Mouse (Mus musculus): ENCODE data around the gene Gm20388. TPM values are rescaled to one million over a fixed set of nuclear protein-coding genes. Genes with fewer than 3 reads are reported as not detected.
"Not testable (repeated sequence)": the region's sequence is repeated elsewhere in the genome, so short reads cannot be mapped to it uniquely, and the experiment has no call there.

The Gm20388 gene
- polyA plus RNA-seq, 1 experiment from 2014 or later = not detected

DNA sequence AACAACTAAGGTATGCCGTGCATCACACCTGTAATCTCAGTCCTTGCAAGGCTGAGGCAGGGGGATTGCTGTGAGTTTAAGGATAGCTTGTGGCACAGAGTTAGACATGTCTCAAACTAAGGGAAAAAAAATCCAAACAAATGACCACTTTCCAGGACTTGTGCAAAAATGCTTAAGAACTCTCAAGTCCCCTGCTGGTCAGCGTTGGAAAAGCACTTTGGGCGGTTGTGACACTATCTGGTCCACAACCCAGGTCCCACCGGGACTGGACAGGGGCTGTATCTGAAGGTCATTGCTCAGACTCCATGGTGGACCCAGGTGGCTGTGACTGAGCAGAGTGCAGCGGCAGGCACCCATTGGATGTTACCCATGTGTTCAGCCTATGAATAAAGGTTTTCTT, 1219.9 kb downstream of the Gm20388 start:
- peaks cover 42% of the 10 kb centered on the region for H3K4me1 ChIP-seq
- no peak overlapping the region for H3K4me3 ChIP-seq
- peaks cover 58% of the 10 kb centered on the region for H3K27me3 ChIP-seq (replicated peaks)
- no peaks in the 10 kb centered on the region for H3K9me3 ChIP-seq
- H3K36me3 ChIP-seq = no peaks in the 10 kb centered on the region
- ATAC-seq (ENCODE audit: extremely low read depth, insufficient number of reproducible peaks, low FRiP score, low TSS enrichment) = no peak
- H3K27ac ChIP-seq (replicated peaks) = no peak overlapping the region
- 32% methylated on average over 5 of the region's 5 CpGs for WGBS
- H3K4me2 ChIP-seq = no peak overlapping the region
- H3K9ac ChIP-seq = no peak overlapping the region

- H3K36me3 ChIP-seq = peaks cover 14% of the 10 kb centered on the region
- H3K4me3 ChIP-seq = no peak overlapping the region
- H3K4me1 ChIP-seq = peaks cover 23% of the 10 kb centered on the region
- ATAC-seq (ENCODE audit: extremely low read depth, insufficient number of reproducible peaks, low FRiP score, low TSS enrichment) = no peak
- H3K9me3 ChIP-seq = peaks cover 11% of the 10 kb centered on the region; the same call in 1 of the 2 replicates
- H3K4me2 ChIP-seq = no peak overlapping the region
- H3K27ac ChIP-seq (replicated peaks) = no peak overlapping the region
- no peak overlapping the region for H3K9ac ChIP-seq
- WGBS = 74% methylated on average over 5 of the region's 5 CpGs
- peaks cover 32% of the 10 kb centered on the region for H3K27me3 ChIP-seq (replicated peaks)
Observed at GRCm38 (mm10) chr8:121132961-121133513, 1222.4 kb downstream of the Gm20388 start.

GRCm38 (mm10) chr8:121134102-121134501, 1223.5 kb downstream of the Gm20388 start:
- no peak for ATAC-seq (ENCODE audit: extremely low read depth, insufficient number of reproducible peaks, low FRiP score, low TSS enrichment)

DNA sequence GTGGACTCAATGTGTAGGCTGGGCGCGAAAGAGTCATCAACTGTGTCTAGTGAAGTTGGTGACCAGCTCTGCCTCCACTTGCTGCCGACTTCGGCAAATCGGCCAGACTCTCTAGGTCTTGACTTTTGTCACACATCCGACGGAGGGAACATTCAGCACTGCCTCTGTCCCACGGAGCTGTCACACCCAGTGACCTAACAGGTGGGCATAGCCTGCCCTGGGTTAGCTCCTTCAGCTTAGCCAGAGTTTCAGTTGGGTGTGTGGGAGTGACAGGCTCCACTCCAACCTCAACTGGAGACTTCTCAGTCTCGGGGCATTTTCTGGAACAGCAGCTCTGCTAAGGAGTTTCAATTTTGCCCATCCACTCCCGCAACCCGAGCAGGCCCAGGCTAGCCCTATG, 1223.9 kb downstream of the Gm20388 start:
- Histone ChIP-seq H3K9me3 (peaks cover 16% of the 10 kb centered on the region; the same call in 1 of the 2 replicates), H3K27me3 (replicated peaks) (peaks cover 18% of the 10 kb centered on the region), H3K36me3 (peaks cover 21% of the 10 kb centered on the region), H3K4me1 (peaks cover 10% of the 10 kb centered on the region), H3K4me2 (no peak overlapping the region), H3K9ac (no peak overlapping the region), H3K27ac (replicated peaks) (no peak overlapping the region), H3K4me3 (no peak overlapping the region)
- WGBS = 83% methylated on average over 11 of the region's 11 CpGs
- no peak for ATAC-seq (ENCODE audit: extremely low read depth, insufficient number of reproducible peaks, low FRiP score, low TSS enrichment)

More at GRCm38 (mm10) chr8:121134102-121134501, 1223.5 kb downstream of the Gm20388 start:
- Histone ChIP-seq H3K27me3 (replicated peaks) (peaks cover 22% of the 10 kb centered on the region), H3K27ac (replicated peaks) (no peak overlapping the region), H3K4me3 (no peak overlapping the region), H3K9ac (no peak overlapping the region), H3K4me2 (no peak overlapping the region), H3K9me3 (peaks cover 16% of the 10 kb centered on the region; the same call in 1 of the 2 replicates), H3K36me3 (peaks cover 21% of the 10 kb centered on the region), H3K4me1 (peaks cover 13% of the 10 kb centered on the region)
- 86% methylated on average over 10 of the region's 10 CpGs for WGBS

DNA sequence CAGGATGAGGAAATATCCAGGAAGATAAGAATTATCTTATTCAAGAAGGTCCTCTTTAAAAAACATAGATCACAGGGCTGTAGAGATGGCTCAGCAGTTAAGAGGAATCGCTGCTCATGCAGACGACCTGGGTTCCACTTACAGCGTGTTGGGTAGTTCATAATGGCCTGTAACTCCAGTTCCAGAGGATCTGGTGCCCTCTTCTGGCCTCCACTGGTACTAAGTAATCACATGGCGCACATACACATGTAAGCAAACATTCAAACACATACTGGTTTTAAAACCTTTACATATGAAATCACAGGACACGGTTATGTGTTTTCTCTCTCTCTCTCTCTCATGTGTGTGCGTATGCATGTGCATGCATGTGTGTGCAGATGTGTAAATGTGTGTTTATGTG, 1226.2 kb downstream of the Gm20388 start:
- 83% methylated on average over 6 of the region's 6 CpGs for WGBS

GRCm38 (mm10) chr8:121145457-121146134, 1235.0 kb downstream of the Gm20388 start:
- H3K4me2 ChIP-seq; H3K4me3 ChIP-seq; ATAC-seq (ENCODE audit: extremely low read depth, insufficient number of reproducible peaks, low FRiP score, low TSS enrichment); H3K36me3 ChIP-seq; H3K9ac ChIP-seq; H3K27ac ChIP-seq (replicated peaks); H3K9me3 ChIP-seq: not testable (repeated sequence)
- WGBS = 70% methylated on average over 5 of the region's 6 CpGs
- Histone ChIP-seq H3K27me3 (replicated peaks) (peaks cover 29% of the 10 kb centered on the region), H3K4me1 (peaks cover 12% of the 10 kb centered on the region)

More for the DNA sequence above, 1226.2 kb downstream of the Gm20388 start:
- H3K4me2 ChIP-seq = no peak overlapping the region
- peaks cover 16% of the 10 kb centered on the region; the same call in 1 of the 2 replicates for H3K9me3 ChIP-seq
- no peak for ATAC-seq (ENCODE audit: extremely low read depth, insufficient number of reproducible peaks, low FRiP score, low TSS enrichment)
- peaks cover 4% of the 10 kb centered on the region; the same call in 1 of the 2 replicates for H3K27me3 ChIP-seq (replicated peaks)
- no peak overlapping the region for H3K27ac ChIP-seq (replicated peaks)
- no peak overlapping the region for H3K9ac ChIP-seq
- peaks cover 10% of the 10 kb centered on the region for H3K4me1 ChIP-seq
- H3K36me3 ChIP-seq = peaks cover 21% of the 10 kb centered on the region
- no peak overlapping the region for H3K4me3 ChIP-seq

DNA sequence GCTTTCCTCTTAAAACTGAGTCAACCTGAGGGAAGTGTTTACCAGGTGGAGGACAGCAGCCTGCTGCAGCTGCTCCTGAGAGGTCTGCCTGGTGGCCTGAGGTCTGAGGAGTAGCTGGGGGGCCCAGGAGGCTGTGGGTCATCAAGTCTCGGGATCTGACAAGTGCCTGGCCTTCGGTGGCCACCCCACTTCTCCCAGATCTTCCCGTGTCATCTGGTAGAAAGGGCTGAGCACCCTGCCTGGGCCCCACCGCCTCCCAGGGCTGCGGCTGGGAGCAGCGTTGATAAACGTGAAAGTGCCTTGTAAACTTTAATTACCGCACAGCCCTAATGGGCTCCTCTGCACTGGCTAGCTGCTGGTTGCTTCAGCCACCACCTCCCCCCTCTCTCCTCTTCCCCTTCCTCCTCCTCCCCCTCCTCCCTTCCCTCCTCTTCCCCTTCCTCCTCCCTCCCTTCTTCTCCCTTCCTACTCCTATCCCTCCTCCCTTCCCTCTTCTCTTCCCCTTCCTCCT, 1238.0 kb downstream of the Gm20388 start:
- H3K9me3 ChIP-seq = no peaks in the 10 kb centered on the region
- H3K4me2 ChIP-seq = no peak overlapping the region
- no peak overlapping the region for H3K27ac ChIP-seq (replicated peaks)
- H3K9ac ChIP-seq = peak overlapping the region; percentile 25; the same call in 1 of the 2 replicates
- ATAC-seq (ENCODE audit: extremely low read depth, insufficient number of reproducible peaks, low FRiP score, low TSS enrichment) = no peak
- 15% methylated on average over 8 of the region's 8 CpGs for WGBS
- no peaks in the 10 kb centered on the region for H3K36me3 ChIP-seq
- H3K4me1 ChIP-seq = peaks cover 22% of the 10 kb centered on the region
- H3K27me3 ChIP-seq (replicated peaks) = peaks cover 8% of the 10 kb centered on the region
- H3K4me3 ChIP-seq = no peak overlapping the region

DNA sequence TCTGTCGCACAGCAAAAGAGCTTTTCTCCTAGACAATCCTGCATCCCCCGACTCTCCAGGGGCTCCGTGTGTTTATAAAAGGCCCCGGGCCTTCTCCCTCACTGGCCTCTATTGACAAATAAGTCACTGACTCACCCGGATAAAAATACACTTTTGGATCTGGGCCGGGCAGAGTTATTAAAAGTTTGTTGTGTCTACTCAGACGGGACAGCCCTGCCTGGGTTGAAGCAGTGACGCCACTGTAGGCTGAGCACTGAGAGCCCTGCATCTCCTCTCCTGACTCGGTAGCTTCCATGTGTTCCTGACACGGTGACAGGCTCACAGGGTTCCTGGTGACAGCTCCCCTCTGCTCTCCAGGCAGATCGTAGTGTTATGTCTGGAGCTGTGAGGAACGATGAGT, 1241.8 kb downstream of the Gm20388 start:
- peak overlapping the region; percentile 26 for H3K4me2 ChIP-seq
- no peak overlapping the region for H3K9ac ChIP-seq
- 20% methylated on average over 12 of the region's 12 CpGs for WGBS
- no peak overlapping the region for H3K4me3 ChIP-seq
- H3K9me3 ChIP-seq = no peaks in the 10 kb centered on the region
- peaks cover 20% of the 10 kb centered on the region for H3K4me1 ChIP-seq
- peaks cover 5% of the 10 kb centered on the region; the same call in 1 of the 2 replicates for H3K27me3 ChIP-seq (replicated peaks)
- H3K36me3 ChIP-seq = no peaks in the 10 kb centered on the region
- no peak for ATAC-seq (ENCODE audit: extremely low read depth, insufficient number of reproducible peaks, low FRiP score, low TSS enrichment)
- H3K27ac ChIP-seq (replicated peaks) = no peak overlapping the region

DNA sequence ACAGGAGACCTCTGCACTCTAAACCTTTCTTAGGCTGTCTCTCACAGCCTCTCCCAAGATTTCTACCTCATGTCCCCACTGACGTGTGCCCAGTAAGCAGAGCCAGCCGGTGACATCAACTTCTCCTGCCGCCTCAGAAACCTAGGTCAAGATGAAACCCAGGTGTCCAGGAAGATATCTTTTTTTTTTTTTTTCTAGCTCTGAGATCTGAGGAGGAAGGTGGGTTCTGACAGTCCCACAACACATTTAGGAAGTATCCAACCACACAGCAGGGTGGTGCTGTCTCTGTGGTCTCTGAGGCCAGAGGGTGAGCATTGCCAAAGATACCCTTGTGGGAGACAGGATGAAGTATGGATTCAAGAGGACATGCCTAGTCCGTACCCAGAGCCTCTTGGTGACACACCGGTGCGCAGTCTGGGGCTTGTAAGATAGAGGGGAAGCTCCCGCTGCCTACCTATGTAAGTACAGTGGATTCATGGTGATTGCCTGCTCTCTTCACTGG, 1246.4 kb downstream of the Gm20388 start:
- Histone ChIP-seq H3K27ac (replicated peaks) (no peak overlapping the region), H3K4me1 (peaks cover 27% of the 10 kb centered on the region), H3K27me3 (replicated peaks) (peaks cover 5% of the 10 kb centered on the region; the same call in 1 of the 2 replicates), H3K4me3 (no peak overlapping the region), H3K4me2 (no peak overlapping the region), H3K9me3 (no peaks in the 10 kb centered on the region), H3K9ac (0 out of 2 replicates have a peak overlapping the region, but pooled peaks have one; percentile 14), H3K36me3 (no peaks in the 10 kb centered on the region)
- no peak for ATAC-seq (ENCODE audit: extremely low read depth, insufficient number of reproducible peaks, low FRiP score, low TSS enrichment)
- 79% methylated on average over 7 of the region's 7 CpGs for WGBS

DNA sequence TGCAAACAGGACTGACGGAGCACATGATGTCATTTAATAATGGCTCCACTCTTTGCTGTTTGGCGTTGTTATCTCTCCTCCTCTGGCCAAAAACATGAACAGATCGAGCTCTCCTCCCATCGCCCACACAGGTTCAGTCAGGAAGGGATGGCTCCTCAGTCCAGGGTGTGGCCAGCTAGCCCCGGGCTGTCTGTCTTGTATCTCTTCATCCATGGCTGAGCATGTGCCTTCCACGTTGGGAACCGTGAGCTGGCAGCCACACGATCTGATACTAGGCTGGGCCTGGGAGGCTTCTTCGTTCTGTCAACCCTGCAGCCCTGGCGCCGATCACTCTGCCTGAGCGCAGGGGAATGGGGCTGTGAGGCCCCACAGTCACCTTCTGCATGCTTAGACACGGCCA, 1248.2 kb downstream of the Gm20388 start:
- peak overlapping the region; percentile 44; the same call in 1 of the 2 replicates for H3K9ac ChIP-seq
- H3K4me1 ChIP-seq = peaks cover 32% of the 10 kb centered on the region
- 39% methylated on average over 13 of the region's 13 CpGs for WGBS
- no peaks in the 10 kb centered on the region for H3K9me3 ChIP-seq
- H3K27me3 ChIP-seq (replicated peaks) = peaks cover 5% of the 10 kb centered on the region; the same call in 1 of the 2 replicates
- no peak for ATAC-seq (ENCODE audit: extremely low read depth, insufficient number of reproducible peaks, low FRiP score, low TSS enrichment)
- H3K27ac ChIP-seq (replicated peaks) = no peak overlapping the region
- H3K4me3 ChIP-seq = no peak overlapping the region
- H3K36me3 ChIP-seq = no peaks in the 10 kb centered on the region
- H3K4me2 ChIP-seq = no peak overlapping the region

GRCm38 (mm10) chr8:121161437-121161836, 1250.8 kb downstream of the Gm20388 start:
- no peaks in the 10 kb centered on the region for H3K36me3 ChIP-seq
- ATAC-seq (ENCODE audit: extremely low read depth, insufficient number of reproducible peaks, low FRiP score, low TSS enrichment) = no peak
- no peak overlapping the region for H3K4me3 ChIP-seq
- no peak overlapping the region for H3K4me2 ChIP-seq
- 76% methylated on average over 5 of the region's 5 CpGs for WGBS
- peaks cover 5% of the 10 kb centered on the region; the same call in 1 of the 2 replicates for H3K27me3 ChIP-seq (replicated peaks)
- H3K27ac ChIP-seq (replicated peaks) = no peak overlapping the region
- peaks cover 42% of the 10 kb centered on the region for H3K4me1 ChIP-seq
- H3K9ac ChIP-seq = no peak overlapping the region
- H3K9me3 ChIP-seq = no peaks in the 10 kb centered on the region

All from heart, embryonic 13.5 days (tissue).